Mouse (Mus musculus) testis, adult 2 months (tissue): Measurements from ENCODE around the gene Unc119b. TPM values are rescaled to one million over a fixed set of nuclear protein-coding genes. Genes with fewer than 3 reads are reported as not detected.

ENCODE experiments used
- H3K27ac ChIP-seq: fragments of 200-500 bp; 2 replicates; pipeline ENCODE4 v1.5.1; 2012; ENCODE audit warnings: low read depth, low read length; ENCODE audit not compliant: control insufficient read depth, insufficient read depth
- H3K27me3 ChIP-seq: fragments of 200-500 bp; 2 replicates; pipeline ENCODE4 v1.6.1; 2012; ENCODE audit warnings: mild to moderate bottlenecking, low read length, moderate library complexity; ENCODE audit not compliant: control insufficient read depth, insufficient read depth
- H3K36me3 ChIP-seq: fragments of 200-500 bp; 2 replicates; pipeline ENCODE4 v1.6.1; 2012; ENCODE audit warnings: mild to moderate bottlenecking, low read length; ENCODE audit not compliant: control insufficient read depth, insufficient read depth
- H3K4me1 ChIP-seq: fragments of 200-500 bp; 2 replicates; pipeline ENCODE4 v1.6.1; 2012; ENCODE audit warnings: low read length; ENCODE audit not compliant: control insufficient read depth, insufficient read depth
- H3K4me3 ChIP-seq: fragments of 200-500 bp; 2 replicates; pipeline ENCODE4 v1.5.1; 2012; ENCODE audit warnings: low read depth, mild to moderate bottlenecking, low read length, moderate library complexity, mixed read lengths; ENCODE audit not compliant: control insufficient read depth
- CTCF ChIP-seq: fragments of 200-500 bp; IDR thresholded peaks from 2 replicates; pipeline ENCODE4 v1.5.1; 2012; ENCODE audit warnings: low read depth, mild to moderate bottlenecking, inconsistent platforms, low read length, moderate library complexity; ENCODE audit not compliant: control insufficient read depth, insufficient read depth, insufficient replicate concordance
- POLR2A ChIP-seq: fragments of 200-500 bp; IDR thresholded peaks from 2 replicates; pipeline ENCODE4 v1.6.1; 2012; ENCODE audit warnings: low read depth, mild to moderate bottlenecking, inconsistent platforms, low read length, moderate library complexity; ENCODE audit not compliant: control insufficient read depth
- polyA plus RNA-seq: library from polyadenylated mRNA; depleted of rRNA; stranded (reverse); fragments of >200 nt; gene quantifications from 2 replicates; pipeline ENCODE4 v1.2.3, GENCODE M21; 2012

Gene Unc119b
- polyA plus RNA-seq, 1 experiment: 15.7 TPM

- H3K27me3 ChIP-seq: no peaks in the 10 kb centered on the region
- no peak overlapping the region for H3K4me3 ChIP-seq
- TF ChIP-seq CTCF (no peak), POLR2A (no peak)
- H3K36me3 ChIP-seq: peaks cover 1% of the 10 kb centered on the region
- H3K4me1 ChIP-seq: peaks cover 2% of the 10 kb centered on the region; the same call in 1 of the 2 replicates
- no peak overlapping the region for H3K27ac ChIP-seq
Measured at GRCm38 (mm10) chr5:115148378-115148777, 13.6 kb upstream of the Unc119b start.

- H3K27me3 ChIP-seq: no peaks in the 10 kb centered on the region
- no peak overlapping the region for H3K4me3 ChIP-seq
- no peak overlapping the region for H3K27ac ChIP-seq
- no peaks in the 10 kb centered on the region for H3K4me1 ChIP-seq
- TF ChIP-seq POLR2A (no peak), CTCF (no peak)
- H3K36me3 ChIP-seq: peaks cover 1% of the 10 kb centered on the region
Measured at GRCm38 (mm10) chr5:115147388-115147787, 12.6 kb upstream of the Unc119b start.

GRCm38 (mm10) chr5:115146747-115147130, 12.0 kb upstream of the Unc119b start:
- Histone ChIP-seq H3K4me1 (no peaks in the 10 kb centered on the region), H3K27ac (no peak overlapping the region), H3K27me3 (no peaks in the 10 kb centered on the region), H3K4me3 (no peak overlapping the region), H3K36me3 (peaks cover 1% of the 10 kb centered on the region)
- no peak for TF ChIP-seq CTCF
- TF ChIP-seq POLR2A: no peak

GRCm38 (mm10) chr5:115145976-115146746, 11.4 kb upstream of the Unc119b start:
- no peak for TF ChIP-seq POLR2A
- no peak for TF ChIP-seq CTCF
- H3K36me3 ChIP-seq: peaks cover 1% of the 10 kb centered on the region
- H3K4me1 ChIP-seq: no peaks in the 10 kb centered on the region
- no peak overlapping the region for H3K27ac ChIP-seq
- no peaks in the 10 kb centered on the region for H3K27me3 ChIP-seq
- H3K4me3 ChIP-seq: no peak overlapping the region

- no peaks in the 10 kb centered on the region for H3K27me3 ChIP-seq
- TF ChIP-seq CTCF (no peak), POLR2A (no peak)
- H3K4me1 ChIP-seq: no peaks in the 10 kb centered on the region
- H3K4me3 ChIP-seq: no peak overlapping the region
- H3K27ac ChIP-seq: no peak overlapping the region
- H3K36me3 ChIP-seq: no peaks in the 10 kb centered on the region; the same call in none of the 2 replicates
Measured at GRCm38 (mm10) chr5:115145253-115145968, 10.6 kb upstream of the Unc119b start.

GRCm38 (mm10) chr5:115144471-115144870, 9.7 kb upstream of the Unc119b start:
- Histone ChIP-seq H3K36me3 (no peaks in the 10 kb centered on the region; the same call in none of the 2 replicates), H3K27ac (no peak overlapping the region), H3K4me1 (no peaks in the 10 kb centered on the region), H3K4me3 (no peak overlapping the region), H3K27me3 (no peaks in the 10 kb centered on the region)
- TF ChIP-seq CTCF (no peak), POLR2A (no peak)

GRCm38 (mm10) chr5:115143552-115143951, 8.8 kb upstream of the Unc119b start:
- H3K27me3 ChIP-seq: no peaks in the 10 kb centered on the region
- no peak overlapping the region for H3K27ac ChIP-seq
- no peaks in the 10 kb centered on the region; the same call in none of the 2 replicates for H3K36me3 ChIP-seq
- H3K4me1 ChIP-seq: no peaks in the 10 kb centered on the region
- no peak overlapping the region for H3K4me3 ChIP-seq
- TF ChIP-seq CTCF: no peak
- no peak for TF ChIP-seq POLR2A
